Mouse (Mus musculus) intestine, embryonic 16.5 days (tissue): ENCODE results near the gene Il2rb. TPM values are rescaled to one million over a fixed set of nuclear protein-coding genes. Genes with fewer than 3 reads are reported as not detected.

Experiments used
- ATAC-seq: fragments of 200-750 bp; cut with Nextera tagmentation; 2 replicates; pipeline ENCODE4 v1.8.0; 2017; ENCODE audit warnings: moderate TSS enrichment, moderate library complexity
- H3K27ac ChIP-seq: fragments of 300-500 bp; sonication (generic); 2 replicates; pipeline ENCODE4 v1.5.1; 2014; ENCODE audit warnings: mild to moderate bottlenecking, low read length
- H3K27me3 ChIP-seq: fragments of 300-500 bp; sonication (generic); replicated peaks from 2 replicates; pipeline ENCODE4 v1.6.1; 2014; ENCODE audit warnings: low read length, control low read depth, mixed read lengths; ENCODE audit not compliant: control insufficient read depth, insufficient read depth
- H3K36me3 ChIP-seq: fragments of 300-500 bp; sonication (generic); 2 replicates; pipeline ENCODE4 v1.6.1; 2014; ENCODE audit warnings: low read length, control low read depth; ENCODE audit not compliant: control insufficient read depth, insufficient read depth
- H3K4me1 ChIP-seq: fragments of 300-500 bp; sonication (generic); 2 replicates; pipeline ENCODE4 v1.6.1; 2014; ENCODE audit warnings: low read length, control low read depth, mixed read lengths; ENCODE audit not compliant: control insufficient read depth, insufficient read depth
- H3K4me2 ChIP-seq: fragments of 300-500 bp; sonication (generic); 2 replicates; pipeline ENCODE4 v1.6.1; 2014; ENCODE audit warnings: low read depth, low read length, control low read depth
- H3K4me3 ChIP-seq: fragments of 300-500 bp; sonication (generic); 2 replicates; pipeline ENCODE4 v1.5.1; 2014; ENCODE audit warnings: mild to moderate bottlenecking, low read length
- H3K9ac ChIP-seq: fragments of 300-500 bp; sonication (generic); 2 replicates; pipeline ENCODE4 v1.6.1; 2014; ENCODE audit warnings: low read depth, low read length
- H3K9me3 ChIP-seq: fragments of 300-500 bp; sonication (generic); 2 replicates; pipeline ENCODE4 v1.6.1; 2016; ENCODE audit warnings: low read length, control low read depth; ENCODE audit not compliant: control insufficient read depth
- WGBS: fragments of 180-500 bp; shearing (Covaris S2); extraction: QIAGEN DNeasy Blood & Tissue Kit; methylation state at CpG from one replicate; pipeline ENCODE4 v1.1.7; 2014; 5-methylcytosine and 5-hydroxymethylcytosine counted together
- polyA plus RNA-seq: library from polyadenylated mRNA; unstranded; fragments of >200 nt; fragmentation: Nextera tagmentation; extraction: Ambion mirVana; gene quantifications from 2 replicates; pipeline ENCODE4 v1.2.1, GENCODE M21; 2015

The Il2rb gene
- polyA plus RNA-seq: 1.8 and 2.1 TPM in 2 replicates

GRCm38 (mm10) chr15:78494968-78495406 lies at the start of gene Il2rb:
TSS of gene Il2rb (minus strand) at chr15:78495271.
- H3K27me3 ChIP-seq: no peaks in the 10 kb centered on the region
- WGBS: 87% methylated on average over 11 of the region's 11 CpGs
- H3K36me3 ChIP-seq: no peaks in the 10 kb centered on the region
- H3K9me3 ChIP-seq: no peaks in the 10 kb centered on the region
- H3K4me1 ChIP-seq: no peaks in the 10 kb centered on the region
- no peak within 1 kb of the TSS for H3K4me2 ChIP-seq
- ATAC-seq: no peak
- no peak within 1 kb of the TSS for H3K27ac ChIP-seq
- no peak within 1 kb of the TSS for H3K9ac ChIP-seq
- H3K4me3 ChIP-seq: no peak within 1 kb of the TSS

- 8% methylated on average over 14 of the region's 14 CpGs for WGBS
- Histone ChIP-seq H3K4me2 (no peak within 1 kb of the TSS), H3K36me3 (no peaks in the 10 kb centered on the region), H3K27ac (no peak within 1 kb of the TSS), H3K9me3 (no peaks in the 10 kb centered on the region), H3K27me3 (no peaks in the 10 kb centered on the region; the same call in 1 of the 2 replicates), H3K4me3 (no peak within 1 kb of the TSS), H3K9ac (no peak within 1 kb of the TSS), H3K4me1 (peaks cover 15% of the 10 kb centered on the region)
- ATAC-seq: no peak
Measured at GRCm38 (mm10) chr15:78544561-78545001, 49.5 kb upstream of the Il2rb start, which contains the start of gene Sstr3. TSS of gene Sstr3 (minus strand) at chr15:78544685.

GRCm38 (mm10) chr15:78544041-78544440 lies 49.0 kb upstream of the Il2rb start:
- Histone ChIP-seq H3K9ac (no peak overlapping the region), H3K9me3 (no peaks in the 10 kb centered on the region), H3K27ac (no peak overlapping the region), H3K4me1 (peaks cover 15% of the 10 kb centered on the region), H3K4me2 (no peak overlapping the region), H3K27me3 (no peaks in the 10 kb centered on the region; the same call in 1 of the 2 replicates), H3K36me3 (no peaks in the 10 kb centered on the region), H3K4me3 (no peak overlapping the region)
- 74% methylated on average over 15 of the region's 15 CpGs for WGBS
- no peak for ATAC-seq

- H3K4me1 ChIP-seq: peaks cover 7% of the 10 kb centered on the region
- no peaks in the 10 kb centered on the region for H3K9me3 ChIP-seq
- no peak for ATAC-seq
- no peak overlapping the region for H3K9ac ChIP-seq
- H3K36me3 ChIP-seq: no peaks in the 10 kb centered on the region
- no peak overlapping the region for H3K4me3 ChIP-seq
- 64% methylated on average over 7 of the region's 7 CpGs for WGBS
- H3K27me3 ChIP-seq: no peaks in the 10 kb centered on the region; the same call in 1 of the 2 replicates
- no peak overlapping the region for H3K4me2 ChIP-seq
- no peak overlapping the region for H3K27ac ChIP-seq
Measured at GRCm38 (mm10) chr15:78542767-78543303, 47.8 kb upstream of the Il2rb start.

GRCm38 (mm10) chr15:78542098-78542766 lies 47.2 kb upstream of the Il2rb start:
- peak; percentile 45; the same call in 1 of the 2 replicates for ATAC-seq
- no peaks in the 10 kb centered on the region for H3K9me3 ChIP-seq
- no peaks in the 10 kb centered on the region; the same call in 1 of the 2 replicates for H3K27me3 ChIP-seq
- no peaks in the 10 kb centered on the region for H3K36me3 ChIP-seq
- H3K27ac ChIP-seq: no peak overlapping the region
- no peak overlapping the region for H3K4me2 ChIP-seq
- H3K4me3 ChIP-seq: no peak overlapping the region
- 61% methylated on average over 3 of the region's 3 CpGs for WGBS
- 0 out of 2 replicates have a peak overlapping the region, but pooled peaks have one; percentile 15 for H3K9ac ChIP-seq
- peaks cover 7% of the 10 kb centered on the region for H3K4me1 ChIP-seq

GRCm38 (mm10) chr15:78541606-78542005 lies 46.5 kb upstream of the Il2rb start:
- Histone ChIP-seq H3K4me2 (no peak overlapping the region), H3K27me3 (no peaks in the 10 kb centered on the region; the same call in 1 of the 2 replicates), H3K4me1 (peaks cover 7% of the 10 kb centered on the region), H3K36me3 (no peaks in the 10 kb centered on the region), H3K27ac (no peak overlapping the region), H3K9me3 (no peaks in the 10 kb centered on the region), H3K9ac (peak overlapping the region; percentile 15; the same call in 1 of the 2 replicates), H3K4me3 (no peak overlapping the region)
- no peak for ATAC-seq
- 47% methylated on average over 3 of the region's 3 CpGs for WGBS

- no peak overlapping the region; the same call in 1 of the 2 replicates for H3K9ac ChIP-seq
- no peak for ATAC-seq
- H3K4me1 ChIP-seq: peaks cover 7% of the 10 kb centered on the region
- H3K4me2 ChIP-seq: no peak overlapping the region
- H3K4me3 ChIP-seq: no peak overlapping the region
- H3K36me3 ChIP-seq: no peaks in the 10 kb centered on the region
- no peak overlapping the region for H3K27ac ChIP-seq
- no peaks in the 10 kb centered on the region for H3K9me3 ChIP-seq
- 76% methylated on average over 3 of the region's 3 CpGs for WGBS
- H3K27me3 ChIP-seq: no peaks in the 10 kb centered on the region; the same call in 1 of the 2 replicates
Measured at GRCm38 (mm10) chr15:78541036-78541435, 46.0 kb upstream of the Il2rb start.

- Histone ChIP-seq H3K9ac (peak overlapping the region; percentile 17; the same call in 1 of the 2 replicates), H3K4me1 (peaks cover 15% of the 10 kb centered on the region), H3K9me3 (no peaks in the 10 kb centered on the region), H3K36me3 (no peaks in the 10 kb centered on the region), H3K4me3 (no peak overlapping the region), H3K27me3 (no peaks in the 10 kb centered on the region; the same call in 1 of the 2 replicates), H3K27ac (no peak overlapping the region), H3K4me2 (no peak overlapping the region)
- WGBS: 59% methylated on average over 10 of the region's 10 CpGs
- no peak for ATAC-seq
Measured at GRCm38 (mm10) chr15:78535723-78536421, 40.8 kb upstream of the Il2rb start.

GRCm38 (mm10) chr15:78533346-78533835 lies 38.3 kb upstream of the Il2rb start:
- Histone ChIP-seq H3K9ac (0 out of 2 replicates have a peak overlapping the region, but pooled peaks have one; percentile 27), H3K9me3 (no peaks in the 10 kb centered on the region), H3K27ac (peak overlapping the region; percentile 45), H3K4me2 (no peak overlapping the region), H3K36me3 (no peaks in the 10 kb centered on the region), H3K4me1 (peaks cover 22% of the 10 kb centered on the region), H3K27me3 (no peaks in the 10 kb centered on the region), H3K4me3 (no peak overlapping the region)
- 70% methylated on average over 10 of the region's 10 CpGs for WGBS
- ATAC-seq: peak; percentile 10; the same call in 1 of the 2 replicates
